Mouse (Mus musculus) hindbrain, embryonic 13.5 days (tissue): Measurements from ENCODE around the gene Cacna1i. TPM values are rescaled to one million over a fixed set of nuclear protein-coding genes. Genes with fewer than 3 reads are reported as not detected.

Experiments
- ATAC-seq: fragments of 200-750 bp; cut with Nextera tagmentation; 2 replicates; pipeline ENCODE4 v1.8.0; 2017; ENCODE audit warnings: moderate TSS enrichment; ENCODE audit not compliant: low FRiP score
- H3K27ac ChIP-seq: fragments of 300-500 bp; sonication (generic); 2 replicates; pipeline ENCODE4 v1.5.1; 2015; ENCODE audit warnings: inconsistent platforms, mild to moderate bottlenecking, moderate library complexity
- H3K27me3 ChIP-seq: fragments of 300-500 bp; sonication (generic); 2 replicates; pipeline ENCODE4 v1.6.1; 2015; ENCODE audit warnings: mild to moderate bottlenecking, inconsistent platforms
- H3K36me3 ChIP-seq: fragments of 300-500 bp; sonication (generic); 2 replicates; pipeline ENCODE4 v1.6.1; 2015; ENCODE audit warnings: mild to moderate bottlenecking, inconsistent platforms
- H3K4me1 ChIP-seq: fragments of 300-500 bp; sonication (generic); replicated peaks from 2 replicates; pipeline ENCODE4 v1.6.1; 2015; ENCODE audit warnings: inconsistent platforms
- H3K4me2 ChIP-seq: fragments of 300-500 bp; sonication (generic); 2 replicates; pipeline ENCODE4 v1.6.1; 2015; ENCODE audit warnings: inconsistent platforms, mild to moderate bottlenecking, moderate library complexity
- H3K4me3 ChIP-seq: fragments of 300-500 bp; sonication (generic); 2 replicates; pipeline ENCODE4 v1.5.1; 2015; ENCODE audit warnings: mild to moderate bottlenecking, inconsistent platforms
- H3K9ac ChIP-seq: fragments of 300-500 bp; sonication (generic); 2 replicates; pipeline ENCODE4 v1.6.1; 2015; ENCODE audit warnings: mild to moderate bottlenecking, inconsistent platforms
- H3K9me3 ChIP-seq: fragments of 300-500 bp; sonication (generic); 2 replicates; pipeline ENCODE4 v1.6.1; 2016; ENCODE audit warnings: inconsistent platforms
- WGBS: fragments of 180-500 bp; shearing (Covaris S2); methylation state at CpG from one replicate; pipeline ENCODE4 v1.1.7; 2015; 5-methylcytosine and 5-hydroxymethylcytosine counted together
- polyA plus RNA-seq: library from polyadenylated mRNA; unstranded; fragments of >200 nt; fragmentation: Nextera tagmentation; extraction: Ambion mirVana; gene quantifications from 2 replicates; pipeline ENCODE4 v1.2.1, GENCODE M21; 2015

Cacna1i gene
- polyA plus RNA-seq, 1 experiment from 2014 or later: 0.34 TPM

DNA sequence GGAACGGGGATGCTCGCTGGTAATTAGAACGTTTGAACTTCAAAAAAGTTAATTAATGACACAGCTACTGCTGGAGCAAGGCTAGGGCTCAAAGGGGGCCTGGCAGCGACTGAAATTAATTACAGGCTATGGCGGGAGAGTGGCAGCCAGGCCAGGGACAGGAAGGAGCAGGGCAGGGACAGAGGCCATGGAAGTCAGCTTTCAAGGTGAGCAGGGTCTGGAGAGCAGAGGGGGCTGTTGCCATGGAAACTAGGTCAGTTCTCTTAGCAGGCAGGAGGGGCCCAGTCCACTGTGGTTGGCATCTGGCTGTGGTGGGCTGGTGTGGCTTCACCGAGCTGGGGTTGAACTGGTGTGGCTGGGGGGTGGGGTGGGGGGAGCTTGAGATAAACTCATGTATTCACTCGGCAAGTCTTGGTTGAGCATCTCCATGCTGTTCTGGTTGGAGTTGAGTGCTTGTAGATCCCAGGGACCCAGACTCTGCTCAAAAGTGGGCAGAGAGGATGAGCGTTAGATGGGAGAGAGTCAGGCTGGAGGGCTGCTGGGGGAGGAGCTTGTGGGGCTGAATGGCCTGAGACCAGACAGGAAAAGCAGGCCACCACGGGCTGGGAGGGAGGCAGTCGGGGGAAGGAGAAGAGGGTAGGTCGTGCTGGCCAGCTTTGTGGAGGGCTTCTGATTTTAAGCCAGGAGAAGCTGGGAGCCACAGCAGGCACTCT is 31.7 kb downstream of the Cacna1i start:
- H3K9ac ChIP-seq: 0 out of 2 replicates have a peak overlapping the region, but pooled peaks have one; percentile 14
- H3K4me1 ChIP-seq: peaks cover 45% of the 10 kb centered on the region
- H3K27me3 ChIP-seq: 0 out of 2 replicates have a peak, but pooled peaks cover 7% of the 10 kb centered on the region
- no peaks in the 10 kb centered on the region for H3K36me3 ChIP-seq
- ATAC-seq: no peak
- H3K4me2 ChIP-seq: no peak overlapping the region
- H3K4me3 ChIP-seq: no peak overlapping the region
- 9% methylated on average over 11 of the region's 11 CpGs for WGBS
- H3K9me3 ChIP-seq: no peaks in the 10 kb centered on the region
- no peak overlapping the region for H3K27ac ChIP-seq

DNA sequence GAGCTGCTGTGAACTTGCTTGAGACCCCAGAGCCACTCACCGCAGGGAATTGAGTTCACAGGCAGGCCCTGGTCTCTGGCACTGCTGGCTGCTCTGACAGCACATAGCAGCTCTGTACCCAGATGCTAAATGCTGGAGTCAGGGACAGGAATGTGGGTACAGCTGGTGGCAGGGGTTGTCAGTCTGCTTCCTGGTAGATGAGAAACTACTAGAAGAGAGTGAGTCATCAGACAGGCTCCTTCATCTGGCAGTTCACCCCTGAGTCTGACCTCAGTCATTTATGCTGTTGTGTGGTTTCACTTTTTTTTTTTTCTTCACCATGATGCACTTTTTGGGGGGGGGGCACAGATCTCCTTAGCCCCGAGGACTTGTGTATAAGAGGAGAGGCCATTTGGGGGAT is 32.3 kb downstream of the Cacna1i start:
- no peaks in the 10 kb centered on the region for H3K9me3 ChIP-seq
- H3K36me3 ChIP-seq: no peaks in the 10 kb centered on the region
- WGBS: 63% methylated on average over 2 of the region's 2 CpGs
- H3K27ac ChIP-seq: no peak overlapping the region
- ATAC-seq: no peak
- peak overlapping the region; percentile 14; the same call in 1 of the 2 replicates for H3K9ac ChIP-seq
- H3K4me1 ChIP-seq: peaks cover 48% of the 10 kb centered on the region
- 0 out of 2 replicates have a peak, but pooled peaks cover 7% of the 10 kb centered on the region for H3K27me3 ChIP-seq
- H3K4me2 ChIP-seq: no peak overlapping the region
- no peak overlapping the region for H3K4me3 ChIP-seq

DNA sequence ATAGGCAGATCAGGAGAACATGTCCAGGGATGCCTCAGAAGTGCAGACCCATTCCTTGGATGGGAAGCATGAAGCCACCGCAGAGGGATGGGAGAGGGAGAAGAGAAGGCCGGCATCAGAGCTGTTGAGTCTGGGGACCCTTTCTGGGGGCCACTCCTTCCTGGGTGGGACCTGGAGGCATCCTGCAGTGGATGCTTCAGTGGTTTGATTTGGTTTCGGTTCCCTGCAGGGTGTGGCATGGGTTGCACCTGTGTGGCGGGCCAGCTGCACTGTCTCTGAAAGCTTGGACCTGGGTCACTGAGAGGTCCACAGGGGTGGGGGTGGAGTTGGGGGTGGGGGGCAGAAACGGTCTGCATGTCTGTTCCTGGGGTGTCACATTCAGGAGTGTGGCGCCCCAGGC is 32.9 kb downstream of the Cacna1i start:
- Histone ChIP-seq H3K9ac (no peak overlapping the region), H3K4me1 (peaks cover 44% of the 10 kb centered on the region), H3K36me3 (no peaks in the 10 kb centered on the region), H3K4me2 (no peak overlapping the region), H3K9me3 (no peaks in the 10 kb centered on the region), H3K27ac (no peak overlapping the region), H3K27me3 (0 out of 2 replicates have a peak, but pooled peaks cover 7% of the 10 kb centered on the region), H3K4me3 (no peak overlapping the region)
- ATAC-seq: no peak
- 83% methylated on average over 6 of the region's 6 CpGs for WGBS

DNA sequence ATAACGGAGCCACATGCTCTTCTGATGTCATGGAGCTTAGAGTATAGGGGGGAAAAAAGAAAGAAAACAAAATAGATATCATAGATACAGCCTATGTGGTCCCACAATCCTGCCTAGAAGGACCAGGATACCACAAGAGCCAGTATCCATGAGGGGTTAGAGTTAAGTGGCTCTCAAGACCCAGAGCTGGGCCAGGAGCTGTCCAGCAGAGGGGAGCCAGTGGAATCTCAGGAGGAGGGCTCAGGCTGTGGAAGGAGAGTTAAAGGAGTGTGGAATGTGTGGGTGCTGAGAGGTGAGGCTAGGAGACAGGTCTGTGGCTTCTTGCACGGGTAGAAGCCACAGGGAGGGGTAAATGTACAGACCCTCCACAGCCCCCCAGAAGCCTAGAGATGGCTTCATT is 38.2 kb downstream of the Cacna1i start:
- no peak overlapping the region for H3K4me2 ChIP-seq
- 75% methylated on average over 2 of the region's 2 CpGs for WGBS

DNA sequence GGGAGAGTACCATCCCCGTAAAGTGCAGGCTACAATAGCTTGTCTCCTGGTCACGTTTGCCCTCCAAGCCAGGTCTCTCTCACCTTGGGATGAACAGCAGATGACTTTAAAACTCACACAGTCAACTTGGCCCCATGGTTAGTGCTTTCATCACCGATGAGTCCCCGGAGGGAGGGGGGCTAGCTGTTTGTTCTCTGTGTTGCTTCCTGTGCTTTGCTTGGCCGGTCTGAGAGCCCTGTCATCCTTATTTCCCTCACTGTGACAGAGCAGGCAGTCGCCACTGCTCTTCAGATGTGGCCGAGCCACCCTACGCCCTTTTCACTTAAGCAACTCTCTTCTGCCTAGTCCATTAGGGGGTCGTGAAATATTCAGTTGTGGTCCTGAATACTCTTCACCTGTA is 38.7 kb downstream of the Cacna1i start:
- ATAC-seq: no peak
- Histone ChIP-seq H3K27ac (no peak overlapping the region), H3K4me1 (peaks cover 19% of the 10 kb centered on the region), H3K9me3 (no peaks in the 10 kb centered on the region), H3K36me3 (no peaks in the 10 kb centered on the region), H3K4me3 (no peak overlapping the region), H3K9ac (no peak overlapping the region), H3K4me2 (no peak overlapping the region), H3K27me3 (0 out of 2 replicates have a peak, but pooled peaks cover 7% of the 10 kb centered on the region)
- WGBS: 81% methylated on average over 9 of the region's 9 CpGs

More for the DNA sequence above, 38.2 kb downstream of the Cacna1i start:
- H3K27me3 ChIP-seq: 0 out of 2 replicates have a peak, but pooled peaks cover 11% of the 10 kb centered on the region
- no peak for ATAC-seq
- no peak overlapping the region for H3K4me3 ChIP-seq
- H3K36me3 ChIP-seq: no peaks in the 10 kb centered on the region
- H3K4me1 ChIP-seq: peaks cover 19% of the 10 kb centered on the region
- no peak overlapping the region for H3K9ac ChIP-seq
- H3K27ac ChIP-seq: no peak overlapping the region
- H3K9me3 ChIP-seq: no peaks in the 10 kb centered on the region

DNA sequence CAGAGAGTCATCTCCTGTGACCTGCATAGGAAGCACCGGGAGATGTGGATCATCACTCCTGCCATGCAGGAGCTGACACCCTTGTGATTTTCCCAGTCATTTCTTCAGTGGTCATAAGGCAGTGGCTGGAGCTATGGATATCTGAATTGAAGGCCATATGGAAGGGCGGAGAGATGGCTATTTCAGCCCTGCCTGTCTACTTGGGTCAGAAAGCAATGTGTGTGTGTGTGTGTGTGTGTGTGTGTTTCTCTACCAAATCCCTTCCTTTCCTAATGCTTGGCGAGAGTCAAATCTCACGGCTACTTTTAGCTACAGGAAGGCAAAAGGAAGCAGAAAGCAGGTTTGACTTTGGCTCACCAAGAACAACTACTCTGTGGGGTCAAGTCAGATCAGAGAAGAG is 39.9 kb downstream of the Cacna1i start:
- H3K9me3 ChIP-seq: no peaks in the 10 kb centered on the region
- H3K27me3 ChIP-seq: 0 out of 2 replicates have a peak, but pooled peaks cover 7% of the 10 kb centered on the region
- no peak overlapping the region for H3K4me3 ChIP-seq
- peaks cover 19% of the 10 kb centered on the region for H3K4me1 ChIP-seq
- no peak overlapping the region for H3K4me2 ChIP-seq
- H3K36me3 ChIP-seq: no peaks in the 10 kb centered on the region
- 91% methylated on average over 4 of the region's 4 CpGs for WGBS
- H3K27ac ChIP-seq: no peak overlapping the region
- no peak overlapping the region for H3K9ac ChIP-seq
- no peak for ATAC-seq

DNA sequence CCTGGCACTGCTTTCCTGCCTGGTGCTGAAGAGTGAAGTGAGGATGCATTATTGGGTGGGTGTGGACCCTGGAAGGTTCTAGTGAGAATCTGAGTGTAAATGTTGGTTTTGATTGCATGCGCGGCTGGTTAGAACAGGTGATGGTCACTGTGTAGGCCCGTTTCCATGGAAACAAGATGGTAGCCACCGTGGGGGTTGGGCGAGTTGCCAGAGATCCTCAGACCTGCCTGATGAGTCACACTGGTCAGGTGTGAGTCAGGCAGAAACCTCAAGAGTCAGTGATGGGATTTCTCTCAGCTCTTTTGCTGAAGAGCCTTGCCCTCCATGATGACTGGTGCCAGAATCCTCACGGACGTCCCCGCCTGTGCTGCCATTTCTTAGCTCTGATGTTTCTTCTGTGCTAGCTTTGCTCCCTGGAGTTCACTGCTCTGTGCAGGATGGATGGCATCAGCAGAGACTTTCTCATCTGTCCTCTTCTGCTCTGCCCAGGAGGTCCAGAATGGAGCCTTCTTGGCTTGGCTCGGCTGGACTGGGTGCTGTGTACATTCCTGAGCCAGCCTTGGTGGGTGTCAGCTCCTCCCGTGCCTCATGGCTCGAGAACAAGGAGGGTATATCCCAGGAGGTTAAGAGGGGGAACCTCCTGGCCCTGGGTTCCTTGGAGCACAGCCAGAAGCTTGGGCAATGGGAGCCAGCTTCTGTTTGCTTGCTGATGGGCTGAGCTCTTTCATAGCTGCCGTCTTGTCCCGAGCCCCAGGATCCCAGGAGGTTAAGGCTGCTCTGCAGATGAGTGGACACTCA is 40.9 kb downstream of the Cacna1i start:
- 86% methylated on average over 13 of the region's 13 CpGs for WGBS
- Histone ChIP-seq H3K27me3 (0 out of 2 replicates have a peak, but pooled peaks cover 4% of the 10 kb centered on the region), H3K4me3 (no peak overlapping the region), H3K36me3 (no peaks in the 10 kb centered on the region), H3K27ac (no peak overlapping the region), H3K4me2 (no peak overlapping the region), H3K4me1 (peaks cover 18% of the 10 kb centered on the region), H3K9ac (no peak overlapping the region), H3K9me3 (no peaks in the 10 kb centered on the region)
- no peak for ATAC-seq

DNA sequence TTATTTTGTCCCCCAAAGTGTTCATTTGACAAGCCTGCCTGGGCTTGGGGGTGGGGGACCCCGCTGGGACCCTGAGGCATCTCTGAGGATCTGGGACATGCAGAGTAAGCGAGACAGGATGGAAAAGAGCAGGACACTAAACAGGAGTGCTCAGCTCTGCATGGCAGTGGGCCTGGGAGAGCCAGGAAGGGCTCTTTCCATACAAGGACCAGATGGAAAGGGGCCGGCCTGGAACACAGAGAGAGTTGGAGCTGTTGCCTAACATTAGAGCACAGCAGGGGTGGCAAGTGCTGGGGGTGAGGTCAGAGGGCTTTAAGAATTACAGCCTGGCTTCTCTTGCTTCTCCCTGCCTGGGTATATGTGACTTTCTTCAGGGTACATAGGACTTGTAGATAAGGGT is 43.2 kb downstream of the Cacna1i start:
- H3K9me3 ChIP-seq: no peaks in the 10 kb centered on the region

DNA sequence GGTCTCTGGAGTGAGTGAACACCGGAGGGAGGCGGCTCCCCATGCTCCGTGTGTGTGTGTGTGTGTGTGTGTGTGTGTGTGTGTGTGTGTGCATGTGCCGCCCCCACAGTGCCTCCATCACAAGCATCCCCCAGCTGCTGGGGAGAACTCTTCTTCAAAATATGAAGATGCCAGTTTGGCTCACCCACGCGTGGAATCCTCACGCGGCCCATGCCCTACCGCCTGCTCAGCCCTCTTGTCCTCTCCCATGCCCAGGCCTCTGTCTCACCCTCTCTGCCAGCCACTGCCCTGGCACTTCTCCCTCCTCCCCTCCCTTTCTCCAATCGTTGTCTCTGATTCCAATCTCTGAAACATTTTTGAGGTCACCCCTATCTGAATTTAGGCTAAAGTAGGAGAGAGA is 47.7 kb downstream of the Cacna1i start:
- Histone ChIP-seq H3K36me3 (no peaks in the 10 kb centered on the region), H3K4me2 (no peak overlapping the region), H3K27me3 (0 out of 2 replicates have a peak, but pooled peaks cover 5% of the 10 kb centered on the region), H3K9me3 (no peaks in the 10 kb centered on the region), H3K4me1 (peaks cover 3% of the 10 kb centered on the region; the same call in 1 of the 2 replicates), H3K9ac (no peak overlapping the region), H3K4me3 (no peak overlapping the region), H3K27ac (no peak overlapping the region)
- WGBS: 88% methylated on average over 9 of the region's 10 CpGs
- no peak for ATAC-seq

More for the DNA sequence above, 43.2 kb downstream of the Cacna1i start:
- Histone ChIP-seq H3K4me3 (no peak overlapping the region), H3K27me3 (0 out of 2 replicates have a peak, but pooled peaks cover 4% of the 10 kb centered on the region), H3K9ac (no peak overlapping the region), H3K4me2 (no peak overlapping the region), H3K4me1 (peaks cover 9% of the 10 kb centered on the region), H3K27ac (no peak overlapping the region), H3K36me3 (no peaks in the 10 kb centered on the region)
- no peak for ATAC-seq
- 69% methylated on average over 3 of the region's 3 CpGs for WGBS

DNA sequence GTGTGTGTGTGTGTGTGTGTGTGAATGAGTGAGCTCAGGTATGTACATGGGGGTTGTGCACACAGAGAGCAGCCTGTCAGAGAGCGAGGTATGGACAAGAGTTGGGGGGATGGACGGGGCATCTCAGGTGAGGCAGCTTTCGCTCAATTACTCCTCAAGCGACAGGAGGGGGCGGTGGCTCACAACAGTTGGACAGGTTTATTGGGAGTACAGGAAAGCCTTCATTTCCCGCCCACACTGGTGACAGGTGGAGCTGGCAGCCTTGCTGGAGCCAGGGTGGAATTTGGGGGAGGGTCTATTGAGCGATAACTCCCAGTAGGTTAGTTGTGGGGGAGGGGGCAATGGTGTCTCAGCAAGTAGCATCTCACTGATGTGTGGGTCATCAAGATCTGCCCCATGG is 48.2 kb downstream of the Cacna1i start:
- no peaks in the 10 kb centered on the region for H3K36me3 ChIP-seq
- no peak overlapping the region for H3K4me3 ChIP-seq
- H3K9ac ChIP-seq: no peak overlapping the region
- no peak for ATAC-seq
- no peaks in the 10 kb centered on the region for H3K9me3 ChIP-seq
- H3K4me2 ChIP-seq: no peak overlapping the region
- 0 out of 2 replicates have a peak, but pooled peaks cover 5% of the 10 kb centered on the region for H3K27me3 ChIP-seq
- 83% methylated on average over 7 of the region's 7 CpGs for WGBS
- H3K27ac ChIP-seq: no peak overlapping the region
- H3K4me1 ChIP-seq: peaks cover 3% of the 10 kb centered on the region; the same call in 1 of the 2 replicates

DNA sequence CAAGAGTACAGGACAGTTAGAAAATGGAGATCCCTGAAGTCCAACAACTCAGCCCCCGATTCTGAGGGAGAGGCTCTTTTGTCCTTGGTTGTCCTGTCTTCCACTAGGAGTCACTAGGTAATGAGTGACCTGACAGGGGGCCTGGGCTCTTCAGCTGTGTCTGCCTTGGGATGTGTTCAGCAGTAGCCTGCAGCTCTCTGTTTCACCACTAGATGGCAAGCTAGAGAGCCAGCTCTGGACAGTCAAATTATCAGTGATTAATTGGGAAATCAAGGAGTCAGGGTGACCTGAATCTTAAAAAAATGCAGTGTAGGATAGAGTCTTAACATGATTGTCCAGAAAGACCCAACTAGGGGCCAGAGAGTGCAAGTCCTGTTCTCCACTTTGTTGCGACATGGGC is 53.3 kb downstream of the Cacna1i start:
- H3K27me3 ChIP-seq: 0 out of 2 replicates have a peak, but pooled peaks cover 5% of the 10 kb centered on the region
- H3K4me3 ChIP-seq: no peak overlapping the region
- 80% methylated on average over 2 of the region's 2 CpGs for WGBS
- ATAC-seq: no peak
- H3K27ac ChIP-seq: no peak overlapping the region
- H3K36me3 ChIP-seq: no peaks in the 10 kb centered on the region
- H3K4me1 ChIP-seq: peaks cover 8% of the 10 kb centered on the region
- no peaks in the 10 kb centered on the region for H3K9me3 ChIP-seq
- no peak overlapping the region for H3K9ac ChIP-seq
- H3K4me2 ChIP-seq: no peak overlapping the region

DNA sequence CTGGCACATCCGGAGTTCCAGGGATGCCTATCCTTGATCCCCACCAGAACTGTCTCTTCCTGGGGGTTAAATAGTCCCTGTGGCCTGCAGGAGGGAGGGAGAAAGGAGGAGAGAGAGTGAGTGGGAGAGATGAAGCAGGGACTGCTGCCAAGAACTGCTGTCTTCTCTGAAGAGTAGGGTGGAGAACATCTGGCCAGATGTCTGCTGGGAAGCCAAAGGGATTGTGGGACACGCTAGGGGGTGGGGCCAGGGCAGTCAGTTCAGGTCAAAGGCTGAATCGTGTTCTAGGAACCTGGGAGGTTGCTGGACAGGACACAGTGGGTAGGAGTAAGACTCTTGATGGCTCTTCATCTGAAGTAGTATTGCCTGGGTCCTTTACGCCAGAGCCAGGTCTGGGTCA is 55.4 kb downstream of the Cacna1i start:
- ATAC-seq: no peak
- 86% methylated on average over 4 of the region's 4 CpGs for WGBS

More for the DNA sequence above, 55.4 kb downstream of the Cacna1i start:
- H3K4me2 ChIP-seq: no peak overlapping the region
- no peaks in the 10 kb centered on the region for H3K9me3 ChIP-seq
- no peaks in the 10 kb centered on the region for H3K36me3 ChIP-seq
- H3K9ac ChIP-seq: no peak overlapping the region
- H3K4me3 ChIP-seq: no peak overlapping the region
- peaks cover 15% of the 10 kb centered on the region for H3K4me1 ChIP-seq
- H3K27ac ChIP-seq: no peak overlapping the region
- 0 out of 2 replicates have a peak, but pooled peaks cover 5% of the 10 kb centered on the region for H3K27me3 ChIP-seq
